In the genomic region with DNA sequence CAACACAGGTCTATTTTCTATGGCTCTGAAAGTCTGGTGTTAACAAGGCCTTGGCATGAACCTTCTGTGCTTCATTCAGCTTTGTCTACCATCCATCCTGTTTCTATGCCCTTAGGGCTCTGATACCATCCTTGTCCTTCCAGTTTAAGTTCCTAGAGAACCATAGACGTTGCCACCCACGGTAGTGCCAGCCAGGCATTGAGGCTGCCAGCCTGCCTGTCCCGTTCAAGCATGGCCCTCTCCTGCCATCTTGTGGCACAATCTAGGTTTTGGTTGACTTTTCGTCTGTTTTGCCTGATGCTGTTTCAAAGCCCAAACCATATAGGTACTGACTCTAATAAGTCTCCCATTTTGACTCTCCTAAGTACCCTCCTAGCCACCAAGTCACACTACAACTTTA, we compare ENCODE assay signal across 9 mouse cellular contexts. TPM values are rescaled to one million over a fixed set of nuclear protein-coding genes. Genes with fewer than 3 reads are reported as not detected.
A peak's percentile ranks its signal among the peaks of the same experiment; 100 is the strongest.
DNase-seq lines count a peak whose midpoint lies in the region; ATAC-seq lines count a peak whose summit lies in the region.
"Had no signal": no experiment of that assay in that cellular context is flagged by ENCODE, and none has a peak within 500 bp of the region (broad histone marks: within the 10 kb centered on the region; RNA-seq: fewer than 3 reads in every experiment).

No protein-coding gene starts in this region.

- H3K27ac ChIP-seq in limb, embryonic 11.5 days (replicated peaks; ENCODE audit: low read depth, low read length) = no peak overlapping the region
- no peak overlapping the region for H3K27ac ChIP-seq in neural tube, embryonic 14.5 days (ENCODE audit: low read depth, low read length)
- H3K27ac ChIP-seq: embryonic facial prominence, embryonic 13.5 days had no signal

- ATAC-seq in limb, embryonic 11.5 days (ENCODE audit: insufficient number of reproducible peaks, low FRiP score, low TSS enrichment, low read depth) = 0 out of 2 replicates have a peak, but pooled peaks have one; percentile 13
- peak; percentile 74 for ATAC-seq in neural tube, embryonic 14.5 days (ENCODE audit: low read depth)

- H3K9ac ChIP-seq in limb, embryonic 11.5 days (ENCODE audit: low read length) = no peak overlapping the region
- no peak overlapping the region for H3K9ac ChIP-seq in neural tube, embryonic 14.5 days (replicated peaks; ENCODE audit: low read depth, low read length)
- H3K9ac ChIP-seq: embryonic facial prominence, embryonic 13.5 days had no signal

- WGBS in limb, embryonic 11.5 days = 5% methylated on average over 4 of the region's 4 CpGs
- under 1% methylated on average over 4 of the region's 4 CpGs for WGBS in neural tube, embryonic 14.5 days

- H3K4me1 ChIP-seq in limb, embryonic 11.5 days (ENCODE audit: control insufficient read depth, insufficient read depth, low read length) = no peaks in the 10 kb centered on the region
- H3K4me1 ChIP-seq in neural tube, embryonic 14.5 days (ENCODE audit: control insufficient read depth, insufficient read depth, low read length) = no peaks in the 10 kb centered on the region

- no peak overlapping the region for H3K4me3 ChIP-seq in limb, embryonic 11.5 days (ENCODE audit: low read depth, low read length)
- H3K4me3 ChIP-seq in neural tube, embryonic 14.5 days (ENCODE audit: low read depth, low read length) = no peak overlapping the region
- H3K4me3 ChIP-seq: embryonic facial prominence, embryonic 13.5 days had no signal

- H3K27me3 ChIP-seq in limb, embryonic 11.5 days (ENCODE audit: control insufficient read depth, insufficient read depth, low read length) = no peaks in the 10 kb centered on the region
- H3K27me3 ChIP-seq in neural tube, embryonic 14.5 days (ENCODE audit: control insufficient read depth, insufficient read depth, low read length) = no peaks in the 10 kb centered on the region

- H3K4me2 ChIP-seq in limb, embryonic 11.5 days (ENCODE audit: low read depth, severe bottlenecking) = no peak overlapping the region
- H3K4me2 ChIP-seq in neural tube, embryonic 14.5 days (ENCODE audit: low read depth, low read length) = no peak overlapping the region
- H3K4me2 ChIP-seq: embryonic facial prominence, embryonic 13.5 days had no signal

- DNase-seq in A20 (ENCODE audit: low read depth, low spot score) = peak; percentile 48
- peak; percentile 67 to 76 for DNase-seq in adrenal gland, adult 18-20 months (ENCODE audit: low spot score in 2 of 2)
- peak; percentile 76 for DNase-seq in embryo, embryonic 11 days
- DNase-seq in gonadal fat pad, adult 2 months (ENCODE audit: low read depth) = peak; percentile 22
- peak; percentile 75 for DNase-seq in kidney, adult 18-20 months
- DNase-seq in limb, embryonic 11.5 days (ENCODE audit: low spot score) = peak; percentile 80
- DNase-seq in thymus, postnatal 25 days = peak; percentile 74

- no peaks in the 10 kb centered on the region for H3K9me3 ChIP-seq in limb, embryonic 11.5 days (ENCODE audit: control insufficient read depth, low read length)
- no peaks in the 10 kb centered on the region for H3K9me3 ChIP-seq in neural tube, embryonic 14.5 days (ENCODE audit: control insufficient read depth, low read length)
- H3K9me3 ChIP-seq: embryonic facial prominence, embryonic 13.5 days had no signal

- H3K36me3 ChIP-seq in limb, embryonic 11.5 days (ENCODE audit: control insufficient read depth, insufficient read depth, low read length) = no peaks in the 10 kb centered on the region
- no peaks in the 10 kb centered on the region for H3K36me3 ChIP-seq in neural tube, embryonic 14.5 days (ENCODE audit: control insufficient read depth, insufficient read depth, low read length)
- H3K36me3 ChIP-seq: embryonic facial prominence, embryonic 13.5 days had no signal

RNA-seq across cellular contexts. Expression of gene Iyd, which starts 8.7 kb away (rescaled TPM):
- total RNA-seq in adrenal gland, adult 18-20 months (2021) = under 1 TPM in 1 of 2 experiments, not detected in 1; 0.43 TPM
- 1.6 and 2.6 TPM in 2 replicates for polyA plus RNA-seq in gonadal fat pad, adult 2 months (2012; rRNA removed)
- not detected in 2 replicates for polyA plus RNA-seq in limb, embryonic 11.5 days (2014; fragmentation: Nextera tagmentation; extraction: Ambion mirVana)
- polyA plus RNA-seq in neural tube, embryonic 14.5 days (2014; fragmentation: Nextera tagmentation; extraction: Ambion mirVana) = 0.21 and 0.50 TPM in 2 replicates

Comparison
In these comparisons a context has a peak if more than half of its experiments do, and no peak if none do; other contexts are left out.
1. DNase-seq: peak in every context shown above with its lines; median percentile 80 in limb, embryonic 11.5 days; 76 in embryo, embryonic 11 days; 75 in kidney, adult 18-20 months; 74 in thymus, postnatal 25 days; 72 in adrenal gland, adult 18-20 months; 48 in A20; 22 in gonadal fat pad, adult 2 months.